Mouse (Mus musculus): Measurements from ENCODE around the gene Pdzrn3. TPM values are rescaled to one million over a fixed set of nuclear protein-coding genes. Genes with fewer than 3 reads are reported as not detected.
A peak's percentile ranks its signal among the peaks of the same experiment; 100 is the strongest.

Pdzrn3 gene
- total RNA-seq, 1 experiment, result 3.8 TPM

GRCm38 (mm10) chr6:101266787-101267186, 110.9 kb downstream of the Pdzrn3 start:
- Histone ChIP-seq H3K9ac (ENCODE audit: insufficient read depth, low read depth, low read length, poor library complexity, severe bottlenecking) (no peak overlapping the region), H3K27ac (ENCODE audit: insufficient read depth, low read depth, low read length, poor library complexity, severe bottlenecking) (no peak overlapping the region), H3K36me3 (ENCODE audit: control insufficient read depth, insufficient read depth, low read length, poor library complexity, severe bottlenecking) (no peaks in the 10 kb centered on the region), H3K9me3 (ENCODE audit: control insufficient read depth, insufficient read depth, low read depth, low read length) (no peaks in the 10 kb centered on the region), H3K4me1 (ENCODE audit: control insufficient read depth in 2 of 2, insufficient read depth in 2 of 2, low read length in 2 of 2, poor library complexity in 1 of 2) (no peaks in the 10 kb centered on the region), H3K4me3 (ENCODE audit: insufficient read depth in 1 of 2, low read depth in 1 of 2, low read length in 2 of 2, poor library complexity in 1 of 2, severe bottlenecking in 1 of 2) (no peak overlapping the region)
- in situ Hi-C loops (cut with MboI; ENCODE audit: low sequenced_read_pairs in 2 of 2, unreplicated experiment in 2 of 2), result loop anchor here in 1 of 2 experiments (25.0 kb wide), 1 partner anchor 379 kb away; no protein-coding TSS in a partner anchor
- DNase-seq (ENCODE audit: low read depth, low spot score), result peak; percentile 72
- peak; percentile 47 for TF ChIP-seq ZC3H11A (IDR thresholded peaks at IDR 0.05; ENCODE audit: borderline replicate concordance, low read depth, low read length)
- no peak for TF ChIP-seq ZNF384 (IDR thresholded peaks at IDR 0.05; ENCODE audit: low read depth, low read length)

GRCm38 (mm10) chr6:101263544-101263943, 114.2 kb downstream of the Pdzrn3 start:
- Histone ChIP-seq H3K9ac (ENCODE audit: insufficient read depth, low read depth, low read length, poor library complexity, severe bottlenecking) (no peak overlapping the region), H3K36me3 (ENCODE audit: control insufficient read depth, insufficient read depth, low read length, poor library complexity, severe bottlenecking) (no peaks in the 10 kb centered on the region), H3K9me3 (ENCODE audit: control insufficient read depth, insufficient read depth, low read depth, low read length) (no peaks in the 10 kb centered on the region), H3K4me1 (ENCODE audit: control insufficient read depth in 2 of 2, insufficient read depth in 2 of 2, low read length in 2 of 2, poor library complexity in 1 of 2) (no peaks in the 10 kb centered on the region), H3K27ac (ENCODE audit: insufficient read depth, low read depth, low read length, poor library complexity, severe bottlenecking) (no peak overlapping the region), H3K4me3 (ENCODE audit: insufficient read depth in 1 of 2, low read depth in 1 of 2, low read length in 2 of 2, poor library complexity in 1 of 2, severe bottlenecking in 1 of 2) (no peak overlapping the region)
- in situ Hi-C loops (cut with MboI; ENCODE audit: low sequenced_read_pairs in 2 of 2, unreplicated experiment in 2 of 2), result loop anchor here in 1 of 2 experiments (25.0 kb wide), 1 partner anchor 376 kb away; no protein-coding TSS in a partner anchor
- no peak for DNase-seq (ENCODE audit: low read depth, low spot score)
- no peak for TF ChIP-seq CHD2 (IDR thresholded peaks at IDR 0.05; ENCODE audit: low read depth, low read length)
- no peak for TF ChIP-seq ZC3H11A (IDR thresholded peaks at IDR 0.05; ENCODE audit: borderline replicate concordance, low read depth, low read length)
- no peak for TF ChIP-seq MAFK (IDR thresholded peaks at IDR 0.05; ENCODE audit: insufficient read depth, low read depth, low read length)
- TF ChIP-seq HCFC1 (IDR thresholded peaks at IDR 0.05; ENCODE audit: borderline replicate concordance, insufficient read depth, low read length), result no peak
- TF ChIP-seq ZNF384 (IDR thresholded peaks at IDR 0.05; ENCODE audit: low read depth, low read length), result no peak

- Histone ChIP-seq H3K36me3 (ENCODE audit: control insufficient read depth, insufficient read depth, low read length, poor library complexity, severe bottlenecking) (no peaks in the 10 kb centered on the region), H3K9me3 (ENCODE audit: control insufficient read depth, insufficient read depth, low read depth, low read length) (no peaks in the 10 kb centered on the region), H3K27ac (ENCODE audit: insufficient read depth, low read depth, low read length, poor library complexity, severe bottlenecking) (no peak overlapping the region), H3K4me3 (ENCODE audit: insufficient read depth in 1 of 2, low read depth in 1 of 2, low read length in 2 of 2, poor library complexity in 1 of 2, severe bottlenecking in 1 of 2) (no peak overlapping the region), H3K4me1 (ENCODE audit: control insufficient read depth in 2 of 2, insufficient read depth in 2 of 2, low read length in 2 of 2, poor library complexity in 1 of 2) (no peaks in the 10 kb centered on the region), H3K9ac (ENCODE audit: insufficient read depth, low read depth, low read length, poor library complexity, severe bottlenecking) (no peak overlapping the region)
- no peak for TF ChIP-seq CHD2 (IDR thresholded peaks at IDR 0.05; ENCODE audit: low read depth, low read length)
- TF ChIP-seq ZC3H11A (IDR thresholded peaks at IDR 0.05; ENCODE audit: borderline replicate concordance, low read depth, low read length), result peak; percentile 70; the same call in 1 of the 2 replicates
- TF ChIP-seq ZNF384 (IDR thresholded peaks at IDR 0.05; ENCODE audit: low read depth, low read length), result no peak
- no peak for TF ChIP-seq HCFC1 (IDR thresholded peaks at IDR 0.05; ENCODE audit: borderline replicate concordance, insufficient read depth, low read length)
- in situ Hi-C loops (cut with MboI; ENCODE audit: low sequenced_read_pairs in 2 of 2, unreplicated experiment in 2 of 2), result loop anchor here in 1 of 2 experiments (25.0 kb wide), 1 partner anchor 374 kb away; no protein-coding TSS in a partner anchor
- peak; percentile 51 for DNase-seq (ENCODE audit: low read depth, low spot score)
These were observed 116.2 kb downstream of the Pdzrn3 start for GRCm38 (mm10) chr6:101261513-101261912.

GRCm38 (mm10) chr6:101259411-101259810, 118.3 kb downstream of the Pdzrn3 start:
- TF ChIP-seq ZC3H11A (IDR thresholded peaks at IDR 0.05; ENCODE audit: borderline replicate concordance, low read depth, low read length) (no peak), MAFK (IDR thresholded peaks at IDR 0.05; ENCODE audit: insufficient read depth, low read depth, low read length) (no peak), ZNF384 (IDR thresholded peaks at IDR 0.05; ENCODE audit: low read depth, low read length) (no peak), CHD2 (IDR thresholded peaks at IDR 0.05; ENCODE audit: low read depth, low read length) (no peak), HCFC1 (IDR thresholded peaks at IDR 0.05; ENCODE audit: borderline replicate concordance, insufficient read depth, low read length) (no peak)

GRCm38 (mm10) chr6:101257418-101257817, 120.3 kb downstream of the Pdzrn3 start:
- Histone ChIP-seq H3K4me3 (ENCODE audit: insufficient read depth in 1 of 2, low read depth in 1 of 2, low read length in 2 of 2, poor library complexity in 1 of 2, severe bottlenecking in 1 of 2) (no peak overlapping the region), H3K4me1 (ENCODE audit: control insufficient read depth in 2 of 2, insufficient read depth in 2 of 2, low read length in 2 of 2, poor library complexity in 1 of 2) (no peaks in the 10 kb centered on the region), H3K36me3 (ENCODE audit: control insufficient read depth, insufficient read depth, low read length, poor library complexity, severe bottlenecking) (no peaks in the 10 kb centered on the region), H3K9ac (ENCODE audit: insufficient read depth, low read depth, low read length, poor library complexity, severe bottlenecking) (no peak overlapping the region), H3K27ac (ENCODE audit: insufficient read depth, low read depth, low read length, poor library complexity, severe bottlenecking) (no peak overlapping the region), H3K9me3 (ENCODE audit: control insufficient read depth, insufficient read depth, low read depth, low read length) (no peaks in the 10 kb centered on the region)
- TF ChIP-seq ZNF384 (IDR thresholded peaks at IDR 0.05; ENCODE audit: low read depth, low read length) (no peak), MAFK (IDR thresholded peaks at IDR 0.05; ENCODE audit: insufficient read depth, low read depth, low read length) (no peak), ZC3H11A (IDR thresholded peaks at IDR 0.05; ENCODE audit: borderline replicate concordance, low read depth, low read length) (no peak), HCFC1 (IDR thresholded peaks at IDR 0.05; ENCODE audit: borderline replicate concordance, insufficient read depth, low read length) (no peak), CHD2 (IDR thresholded peaks at IDR 0.05; ENCODE audit: low read depth, low read length) (no peak)
- DNase-seq (ENCODE audit: low read depth, low spot score), result no peak
- in situ Hi-C loops (cut with MboI; ENCODE audit: low sequenced_read_pairs in 2 of 2, unreplicated experiment in 2 of 2), result loop anchor here (5.0 to 25.0 kb wide), 2 partner anchors 370 to 375 kb away; no protein-coding TSS in a partner anchor

More at GRCm38 (mm10) chr6:101259411-101259810, 118.3 kb downstream of the Pdzrn3 start:
- in situ Hi-C loops (cut with MboI; ENCODE audit: low sequenced_read_pairs in 2 of 2, unreplicated experiment in 2 of 2), result loop anchor here (5.0 to 25.0 kb wide), 2 partner anchors 372 to 377 kb away; no protein-coding TSS in a partner anchor
- Histone ChIP-seq H3K9me3 (ENCODE audit: control insufficient read depth, insufficient read depth, low read depth, low read length) (no peaks in the 10 kb centered on the region), H3K4me1 (ENCODE audit: control insufficient read depth in 2 of 2, insufficient read depth in 2 of 2, low read length in 2 of 2, poor library complexity in 1 of 2) (no peaks in the 10 kb centered on the region), H3K4me3 (ENCODE audit: insufficient read depth in 1 of 2, low read depth in 1 of 2, low read length in 2 of 2, poor library complexity in 1 of 2, severe bottlenecking in 1 of 2) (no peak overlapping the region), H3K36me3 (ENCODE audit: control insufficient read depth, insufficient read depth, low read length, poor library complexity, severe bottlenecking) (no peaks in the 10 kb centered on the region), H3K9ac (ENCODE audit: insufficient read depth, low read depth, low read length, poor library complexity, severe bottlenecking) (no peak overlapping the region), H3K27ac (ENCODE audit: insufficient read depth, low read depth, low read length, poor library complexity, severe bottlenecking) (no peak overlapping the region)
- no peak for DNase-seq (ENCODE audit: low read depth, low spot score)

All from ES-E14 (cell line).